Mouse (Mus musculus): Measurements from ENCODE around the gene Spata17. TPM values are rescaled to one million over a fixed set of nuclear protein-coding genes. Genes with fewer than 3 reads are reported as not detected.

Spata17 gene
- polyA plus RNA-seq (2014; fragmentation: Illumina TruSeq; extraction: RNeasy Lipid Tissue Mini Kit (QIAGEN cat#74804)), result 1.8 TPM

DNA sequence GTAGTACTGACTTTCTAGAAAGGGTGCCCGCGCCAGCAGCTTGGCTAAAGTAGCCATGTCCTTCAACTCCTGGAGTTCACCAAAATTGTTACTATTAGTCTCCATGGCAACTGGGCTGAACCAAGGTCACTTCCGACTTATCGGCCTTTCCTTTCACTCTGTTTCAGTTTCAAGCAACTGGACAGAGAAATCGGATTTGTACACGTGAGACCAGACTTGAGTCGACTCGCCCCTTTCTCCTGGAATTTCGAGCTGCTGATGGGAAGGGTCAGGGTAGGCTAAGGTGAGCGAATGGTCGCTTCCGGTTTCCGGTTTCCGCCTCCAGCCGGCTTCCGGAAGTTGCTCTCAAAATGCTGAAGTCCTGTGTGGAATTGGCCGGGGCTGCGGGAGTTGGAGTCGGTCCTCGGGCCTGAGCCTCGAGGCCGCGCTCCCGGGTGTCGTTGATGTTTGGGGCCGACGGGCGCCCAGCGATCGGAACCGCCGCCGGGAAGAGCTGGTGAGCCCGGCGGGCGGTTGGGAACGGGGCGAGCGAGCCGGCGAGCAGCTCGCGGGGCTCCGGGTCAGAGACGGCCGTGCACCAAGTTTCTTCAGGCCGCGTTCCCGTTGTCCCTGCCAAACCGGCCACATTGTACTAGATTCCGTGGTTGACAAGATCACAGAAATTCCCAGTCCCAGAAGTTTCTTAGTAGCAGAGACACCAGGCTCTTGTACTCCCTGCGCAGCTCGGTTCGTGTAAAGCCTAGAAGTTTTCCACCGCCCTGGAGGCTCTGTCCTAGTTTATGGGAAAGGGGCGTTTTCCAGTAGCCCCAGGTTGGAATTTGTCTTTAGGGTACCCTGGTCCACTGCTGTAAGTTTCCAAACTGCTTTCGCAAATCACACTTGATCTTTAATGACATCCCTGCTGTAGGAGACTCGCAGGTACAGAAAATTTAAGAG lies at the start of gene Spata17, which contains the start of gene Gpatch2:
Gene Spata17, minus strand, starts transcription at position 285 of the 936 bp plus-strand sequence.
Gene Gpatch2, plus strand, starts transcription at position 328 of the 936 bp plus-strand sequence.

Other genes starting within 250 kb of the Spata17 start
- not detected for gene D1Pas1, start 248.0 kb downstream of the Spata17 start, polyA plus RNA-seq (2014; fragmentation: Illumina TruSeq; extraction: RNeasy Lipid Tissue Mini Kit (QIAGEN cat#74804))
- 16.2 TPM for gene Gpatch2, start within 50 bp of the Spata17 start, polyA plus RNA-seq (2014; fragmentation: Illumina TruSeq; extraction: RNeasy Lipid Tissue Mini Kit (QIAGEN cat#74804))

All from ovary, adult 10 weeks (tissue).